9 mouse cellular contexts compared by ENCODE assay signal in the genomic region with DNA sequence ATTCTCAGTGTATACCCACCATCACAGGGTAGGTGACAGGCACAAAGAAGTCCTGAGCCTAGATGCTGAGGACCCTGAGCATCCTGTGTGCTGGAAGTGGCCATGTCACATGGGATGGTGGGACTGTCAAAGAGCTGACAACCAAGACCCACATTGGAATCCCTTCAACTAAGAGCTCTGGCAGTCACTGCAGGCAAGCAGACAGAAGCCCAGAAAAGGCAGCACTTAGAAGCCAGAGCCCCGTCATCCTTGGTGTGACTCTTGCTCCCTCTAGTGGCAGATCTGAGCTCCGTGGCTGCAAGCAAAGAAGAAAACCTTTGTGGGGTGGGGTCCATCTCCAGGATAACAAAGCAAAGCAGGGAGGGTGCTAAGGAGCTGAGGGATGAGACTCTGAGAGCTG. TPM values are rescaled to one million over a fixed set of nuclear protein-coding genes. Genes with fewer than 3 reads are reported as not detected.
A peak's percentile ranks its signal among the peaks of the same experiment; 100 is the strongest.
DNase-seq lines count a peak whose midpoint lies in the region; ATAC-seq lines count a peak whose summit lies in the region.
"Had no signal": no experiment of that assay in that cellular context is flagged by ENCODE, and none has a peak within 500 bp of the region (broad histone marks: within the 10 kb centered on the region; RNA-seq: fewer than 3 reads in every experiment).

No protein-coding gene starts in this region.

- WGBS in forebrain, embryonic 16.5 days, result 0% methylated on average over 2 of the region's 2 CpGs
- 0% methylated on average over 2 of the region's 2 CpGs for WGBS in hindbrain, embryonic 11.5 days

- no peaks in the 10 kb centered on the region for H3K4me1 ChIP-seq in forebrain, embryonic 16.5 days (replicated peaks; ENCODE audit: control insufficient read depth, insufficient read depth, low read length)
- H3K4me1 ChIP-seq in hindbrain, embryonic 11.5 days (replicated peaks; ENCODE audit: control insufficient read depth, insufficient read depth, low read length), result no peaks in the 10 kb centered on the region

- H3K9me3 ChIP-seq in forebrain, embryonic 16.5 days (ENCODE audit: control insufficient read depth, low read length), result no peaks in the 10 kb centered on the region
- no peaks in the 10 kb centered on the region for H3K9me3 ChIP-seq in hindbrain, embryonic 11.5 days (ENCODE audit: control insufficient read depth, low read length)
- H3K9me3 ChIP-seq: limb, embryonic 15.5 days had no signal

- no peak overlapping the region for H3K27ac ChIP-seq in forebrain, embryonic 16.5 days (ENCODE audit: low read length)
- no peak overlapping the region for H3K27ac ChIP-seq in hindbrain, embryonic 11.5 days (ENCODE audit: low read depth, low read length)
- H3K27ac ChIP-seq: limb, embryonic 15.5 days had no signal

- H3K36me3 ChIP-seq in forebrain, embryonic 16.5 days (ENCODE audit: control insufficient read depth, insufficient read depth), result peaks cover 6% of the 10 kb centered on the region; the same call in 1 of the 2 replicates
- peaks cover 6% of the 10 kb centered on the region for H3K36me3 ChIP-seq in hindbrain, embryonic 11.5 days (ENCODE audit: control insufficient read depth, insufficient read depth, low read length)

- no peak overlapping the region for H3K4me3 ChIP-seq in forebrain, embryonic 16.5 days (replicated peaks; ENCODE audit: low read length)
- H3K4me3 ChIP-seq in hindbrain, embryonic 11.5 days (ENCODE audit: low read depth, low read length), result no peak overlapping the region
- H3K4me3 ChIP-seq: limb, embryonic 15.5 days had no signal

- H3K27me3 ChIP-seq in forebrain, embryonic 16.5 days (replicated peaks; ENCODE audit: control insufficient read depth, insufficient read depth, low read length), result no peaks in the 10 kb centered on the region
- no peaks in the 10 kb centered on the region for H3K27me3 ChIP-seq in hindbrain, embryonic 11.5 days (ENCODE audit: control insufficient read depth, insufficient read depth, low read length)
- H3K27me3 ChIP-seq: limb, embryonic 15.5 days had no signal

- ATAC-seq in forebrain, embryonic 16.5 days, result peak; percentile 88
- ATAC-seq in hindbrain, embryonic 11.5 days (ENCODE audit: low FRiP score), result 0 out of 2 replicates have a peak, but pooled peaks have one; percentile 35

- H3K9ac ChIP-seq in forebrain, embryonic 16.5 days (replicated peaks; ENCODE audit: low read depth, low read length), result no peak overlapping the region
- H3K9ac ChIP-seq in hindbrain, embryonic 11.5 days (ENCODE audit: low read depth, low read length), result no peak overlapping the region
- H3K9ac ChIP-seq: limb, embryonic 15.5 days had no signal

- DNase-seq in MN1 (ENCODE audit: low spot score), result peak; percentile 81
- DNase-seq in cerebellum, adult 11-12 months, result peak; percentile 77
- DNase-seq in hindbrain, embryonic 11.5 days (ENCODE audit: low spot score), result peak; percentile 87
- peak; percentile 86 to 87 for DNase-seq in layer of hippocampus, postnatal 10 days (ENCODE audit: low spot score in 2 of 2)
- peak; percentile 69 to 84 for DNase-seq in lung, postnatal 4 days
- DNase-seq in retina, postnatal 7 days (ENCODE audit: low read depth, low spot score), result peak; percentile 77
- DNase-seq in urinary bladder, adult 18-20 months (ENCODE audit: low spot score in 2 of 2), result peak; percentile 41 to 45

- H3K4me2 ChIP-seq in forebrain, embryonic 16.5 days (ENCODE audit: low read length), result no peak overlapping the region
- no peak overlapping the region for H3K4me2 ChIP-seq in hindbrain, embryonic 11.5 days (replicated peaks; ENCODE audit: low read depth, low read length)
- H3K4me2 ChIP-seq: limb, embryonic 15.5 days had no signal

RNA-seq across cellular contexts. Expression of a gene that starts 27.4 kb away (rescaled TPM):
- 39.4 and 43.8 TPM in 2 replicates for polyA plus RNA-seq in forebrain, embryonic 16.5 days (2015; fragmentation: Nextera tagmentation; extraction: Ambion mirVana)
- polyA plus RNA-seq in hindbrain, embryonic 11.5 days (2014; fragmentation: Nextera tagmentation; extraction: Ambion mirVana), result 33.4 and 34.0 TPM in 2 replicates
- total RNA-seq in layer of hippocampus, postnatal 10 days (2021), result 10 to 100 TPM; 26.3 to 28.8 TPM

RNA-seq across cellular contexts. Expression of a gene that starts 27.5 kb away (rescaled TPM):
- 294 and 316 TPM in 2 replicates for polyA plus RNA-seq in forebrain, embryonic 16.5 days (2015; fragmentation: Nextera tagmentation; extraction: Ambion mirVana)
- polyA plus RNA-seq in hindbrain, embryonic 11.5 days (2014; fragmentation: Nextera tagmentation; extraction: Ambion mirVana), result 253 TPM in 2 replicates
- total RNA-seq in layer of hippocampus, postnatal 10 days (2021), result 100 to 1,000 TPM; 294 to 312 TPM
